Mouse (Mus musculus): ENCODE results near the gene Ifng.

DNA sequence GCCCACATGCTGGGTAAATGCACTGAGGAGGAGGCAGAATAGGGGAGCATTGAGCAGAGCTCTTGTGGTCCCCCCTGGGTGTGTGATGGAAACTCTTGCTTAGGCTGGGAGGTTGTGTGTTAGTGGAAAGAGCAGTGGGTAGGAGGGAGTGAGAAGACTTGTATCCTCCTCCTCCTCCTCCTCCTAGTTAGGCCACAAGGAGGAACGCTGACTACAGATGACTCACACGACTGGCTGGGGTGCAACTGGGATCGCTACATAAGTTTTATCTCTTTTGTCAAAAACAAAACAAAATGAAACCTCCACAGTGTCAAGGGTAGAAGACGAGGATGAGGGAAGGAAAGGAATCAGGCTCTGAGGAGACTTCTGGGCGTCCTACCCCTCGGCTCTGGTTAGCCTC, 2.2 kb downstream of the Ifng start:
- TF ChIP-seq CTCF (IDR thresholded peaks at IDR 0.05; ENCODE audit: low read depth): no peak
- TF ChIP-seq EP300 (IDR thresholded peaks at IDR 0.05; ENCODE audit: low read depth): no peak

Data from liver, embryonic 14.5 days (tissue).